Mouse (Mus musculus) frontal cortex, postnatal 14 days (tissue): ENCODE data around the gene Cyb5rl.
"Not testable (repeated sequence)": the region's sequence is repeated elsewhere in the genome, so short reads cannot be mapped to it uniquely, and the experiment has no call there.

Experiments used
- DNase-seq, 2 experiments: peaks; one replicate each; pipeline ENCODE4 v3.0.0; 2022; ENCODE audit warnings: low spot score in 2 of 2

Cyb5rl gene

DNA sequence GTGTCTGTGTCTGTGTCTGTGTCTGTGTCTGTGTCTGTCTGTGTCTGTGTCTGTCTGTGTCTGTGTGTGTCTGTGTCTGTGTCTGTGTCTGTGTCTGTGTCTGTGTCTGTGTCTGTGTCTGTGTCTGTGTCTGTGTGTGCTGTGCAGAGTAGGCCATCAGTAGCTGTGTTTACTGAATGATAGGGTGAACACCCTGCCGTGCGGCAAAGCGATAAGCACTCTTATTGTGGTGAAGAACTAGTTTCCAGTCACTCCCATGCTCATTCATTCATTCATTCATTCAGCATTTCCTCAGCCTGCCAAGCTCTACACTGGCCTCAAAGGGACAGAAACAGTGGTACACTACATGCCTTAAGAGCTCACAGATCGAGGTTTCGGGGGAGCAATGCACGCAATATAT, 42.4 kb downstream of the Cyb5rl start:
- not testable (repeated sequence) for DNase-seq

GRCm38 (mm10) chr4:107114278-107114677, 47.5 kb downstream of the Cyb5rl start:
- no peak for DNase-seq

DNA sequence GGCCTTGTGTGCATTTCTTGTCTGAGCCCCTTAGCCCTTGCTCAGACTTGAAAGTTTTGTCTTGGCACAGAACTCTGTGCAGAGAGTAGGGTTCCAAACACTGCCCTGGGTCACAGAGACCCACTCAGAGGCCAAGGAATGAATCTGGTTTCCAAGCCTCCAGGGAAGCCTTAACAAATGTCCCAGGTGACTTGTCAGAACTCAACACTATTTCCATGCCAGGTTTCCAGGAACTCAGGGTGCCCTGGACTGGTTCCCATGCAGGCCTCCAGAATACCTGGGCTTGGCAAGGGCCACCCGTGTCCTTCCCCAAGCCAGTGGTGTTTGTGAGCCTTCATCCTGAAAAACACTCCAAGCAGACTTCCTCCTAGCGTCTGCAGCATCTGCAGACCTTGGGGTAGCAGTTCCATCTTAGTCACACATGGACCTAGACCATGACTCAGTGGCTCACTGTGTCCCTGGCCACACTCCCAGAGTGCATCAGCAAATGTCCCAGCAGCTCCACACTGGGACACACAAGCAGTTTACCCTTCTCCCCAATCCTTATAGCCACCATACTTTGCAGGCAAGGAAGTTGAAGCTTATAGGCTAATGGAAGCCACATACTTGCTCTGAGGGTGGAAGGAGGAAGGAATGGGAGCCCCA, 51.1 kb downstream of the Cyb5rl start:
- DNase-seq, result no peak

GRCm38 (mm10) chr4:107119056-107119455, 52.3 kb downstream of the Cyb5rl start:
- DNase-seq, result no peak

GRCm38 (mm10) chr4:107120676-107121075, 53.9 kb downstream of the Cyb5rl start:
- no peak for DNase-seq

GRCm38 (mm10) chr4:107121165-107121943, 54.6 kb downstream of the Cyb5rl start:
- DNase-seq, result no peak

- no peak for DNase-seq
Measured at GRCm38 (mm10) chr4:107124376-107124775, 57.6 kb downstream of the Cyb5rl start.

GRCm38 (mm10) chr4:107125101-107125500, 58.3 kb downstream of the Cyb5rl start:
- no peak for DNase-seq

GRCm38 (mm10) chr4:107126389-107126788, 59.6 kb downstream of the Cyb5rl start:
- no peak for DNase-seq

DNA sequence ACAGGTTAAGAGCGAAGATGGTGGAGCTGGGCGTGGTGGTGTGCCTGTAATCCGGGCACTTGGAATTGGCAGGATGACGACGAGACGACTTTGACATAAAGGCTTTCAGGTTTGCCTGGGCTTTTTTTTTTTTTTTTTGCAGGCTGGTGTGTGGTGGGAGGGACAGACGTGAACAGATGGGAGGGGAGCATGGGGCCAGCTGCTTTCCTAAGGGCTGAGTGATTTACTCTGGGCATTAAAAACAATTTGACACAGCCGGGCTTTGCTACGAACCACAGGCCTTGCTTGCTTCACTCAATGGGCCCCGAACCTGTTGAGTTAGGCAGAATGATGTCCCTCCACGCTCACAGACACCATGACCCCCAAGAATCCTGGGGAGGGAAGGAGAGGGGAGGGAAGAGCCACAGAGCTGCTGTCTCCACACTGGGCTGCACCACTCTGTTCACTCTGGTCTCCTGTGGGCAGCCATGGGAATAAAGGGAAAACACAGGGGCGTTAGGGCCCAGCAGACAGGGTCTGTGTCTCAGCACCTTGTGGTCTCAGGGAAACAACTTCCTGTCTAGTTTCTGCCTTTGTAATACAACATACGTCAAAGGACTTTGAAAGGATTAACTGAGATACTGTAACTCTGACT, 60.2 kb downstream of the Cyb5rl start:
- DNase-seq, result no peak

DNA sequence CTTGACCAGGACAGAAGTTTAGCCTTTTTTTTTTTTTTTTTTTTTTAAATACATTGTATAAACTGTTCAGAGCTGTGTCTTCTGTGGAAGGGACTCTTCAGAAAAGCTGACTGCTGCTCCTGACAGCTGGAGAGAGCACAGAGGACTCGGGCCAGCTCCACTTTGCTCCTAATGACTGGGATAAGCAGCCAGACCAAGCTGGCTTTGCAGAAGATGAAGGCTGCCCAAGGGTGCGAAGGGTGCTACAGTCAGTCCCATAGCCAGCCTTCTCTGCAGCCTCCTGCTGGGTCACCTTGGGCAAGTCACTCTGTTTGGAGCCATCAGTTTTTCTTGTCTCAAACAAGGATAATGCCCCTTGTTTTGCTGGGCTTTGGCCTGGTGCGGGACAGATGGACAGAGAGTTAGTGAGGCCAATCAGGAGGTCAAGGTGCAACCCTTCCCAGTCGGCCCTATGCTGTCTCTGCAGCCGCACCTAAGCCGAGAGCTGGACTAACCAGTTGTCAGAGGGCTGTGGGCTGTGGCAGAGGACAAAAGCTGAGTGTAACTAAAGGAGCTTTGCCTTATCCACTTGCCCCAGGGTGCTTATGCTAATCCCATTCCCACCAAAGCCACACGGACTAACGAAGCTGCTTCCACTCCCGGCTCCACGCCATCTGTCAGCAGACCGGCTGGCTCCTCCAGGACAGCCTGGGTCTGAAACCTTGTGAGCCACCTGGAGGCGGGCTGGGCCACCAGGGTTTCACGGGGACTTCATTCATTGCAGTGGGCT, 61.3 kb downstream of the Cyb5rl start:
- no peak for DNase-seq

DNA sequence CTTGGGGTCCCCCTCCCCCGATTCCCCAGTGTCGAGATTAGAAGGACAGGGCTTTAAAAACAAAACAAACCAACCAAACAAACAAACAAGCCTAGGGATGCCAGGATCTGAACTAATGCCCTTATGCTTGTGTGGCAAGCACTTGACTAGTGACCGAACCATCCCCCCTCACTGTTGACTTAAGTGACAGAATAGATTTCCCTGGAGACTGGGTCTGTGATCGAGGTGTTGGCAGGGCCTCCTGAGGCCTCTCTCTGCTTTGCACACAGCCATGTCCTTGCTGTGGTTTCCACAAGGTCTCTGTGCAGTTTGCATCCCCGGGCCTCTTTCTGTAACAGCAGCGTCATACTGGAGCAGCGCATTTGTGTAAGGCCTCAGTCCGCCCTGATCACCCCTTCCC, 62.6 kb downstream of the Cyb5rl start:
- DNase-seq, result no peak

DNA sequence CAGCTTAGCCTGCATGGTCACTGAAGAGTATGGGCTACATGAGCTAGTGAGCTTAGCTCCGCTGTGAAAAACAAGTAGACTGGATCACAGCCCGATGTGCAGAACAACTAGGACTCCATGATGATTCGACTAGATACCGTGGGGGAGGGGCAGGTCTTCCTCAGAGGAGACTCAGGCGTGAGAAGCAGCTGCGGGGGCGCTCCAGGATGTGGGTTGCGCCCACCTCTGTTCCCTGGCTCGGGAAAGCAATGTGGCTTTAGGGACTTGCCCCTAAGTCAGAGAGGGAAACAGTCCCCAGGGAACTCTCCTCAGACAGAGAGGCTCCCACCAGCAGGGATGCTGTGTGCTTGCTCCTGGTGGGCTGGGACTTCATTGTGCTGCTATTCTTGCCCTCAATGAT, 63.7 kb downstream of the Cyb5rl start:
- DNase-seq, result no peak

DNA sequence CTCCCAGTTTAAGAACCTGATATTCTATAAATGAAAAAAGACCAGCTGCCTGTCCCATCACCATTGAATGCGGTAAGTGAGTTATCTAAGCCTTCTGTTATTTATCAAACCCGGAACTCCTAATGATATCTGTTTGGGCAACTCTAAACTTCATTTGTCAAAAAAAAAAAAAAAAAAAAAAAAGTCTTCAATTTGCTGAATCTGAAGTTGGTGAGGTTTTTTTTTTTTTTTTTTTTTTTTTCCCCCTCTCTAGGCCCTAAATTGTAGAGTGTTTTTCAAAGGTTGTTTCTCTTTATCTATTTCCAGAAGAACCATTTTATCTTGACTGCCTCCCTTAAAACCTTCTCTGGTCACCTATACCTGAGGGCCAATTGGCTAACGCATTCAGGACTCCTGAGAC, 68.1 kb downstream of the Cyb5rl start:
- DNase-seq, result no peak

- no peak for DNase-seq
Measured at GRCm38 (mm10) chr4:107135663-107136062, 68.9 kb downstream of the Cyb5rl start.

DNA sequence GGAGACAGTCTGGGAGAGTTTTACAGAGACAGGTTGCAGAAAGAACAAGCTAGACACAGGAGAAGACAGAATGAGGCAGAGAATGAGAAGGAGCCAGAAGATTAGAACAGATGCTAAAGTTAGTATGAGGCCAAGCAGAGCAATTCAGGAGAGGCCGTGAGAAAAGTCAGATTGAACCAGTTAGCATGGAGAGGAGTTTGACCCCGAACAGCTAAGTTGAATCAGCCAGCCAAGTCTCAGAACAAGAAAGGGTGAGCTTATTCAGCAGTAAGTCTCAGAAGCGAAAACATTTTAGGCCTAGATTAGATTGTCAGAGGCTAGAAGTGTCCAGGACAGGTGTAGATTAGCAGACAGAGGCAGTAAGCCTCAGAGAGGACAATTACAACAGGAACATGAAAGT, 69.7 kb downstream of the Cyb5rl start:
- DNase-seq, result no peak
